Mouse (Mus musculus): ENCODE measurements around the gene Rabgef1. TPM values are rescaled to one million over a fixed set of nuclear protein-coding genes. Genes with fewer than 3 reads are reported as not detected.

Gene Rabgef1
- total and polyA plus RNA-seq, 3 experiments, result 25.8 to 35.1 TPM; not detected in 1

- Histone ChIP-seq H3K27ac (ENCODE audit: control insufficient read depth, low read depth, low read length) (no peak overlapping the region), H3K9me3 (replicated peaks; ENCODE audit: insufficient read depth, low read length) (no peaks in the 10 kb centered on the region), H3K36me3 (ENCODE audit: control insufficient read depth in 1 of 2, insufficient read depth in 2 of 2, low read length in 2 of 2) (peaks cover 0 to 38% of the 10 kb centered on the region in 2 experiments; a peak in 2 of 4 replicates), H3K4me3 (ENCODE audit: control insufficient read depth in 1 of 2, insufficient read depth in 1 of 2, low read depth in 2 of 2, low read length in 2 of 2) (no peak overlapping the region), H3K9ac (ENCODE audit: control insufficient read depth, low read depth, low read length, poor library complexity, severe bottlenecking) (no peak overlapping the region), H3K79me2 (ENCODE audit: control insufficient read depth, insufficient read depth, low read length, poor library complexity) (no peaks in the 10 kb centered on the region), H3K4me1 (ENCODE audit: control insufficient read depth in 1 of 2, insufficient read depth in 2 of 2, low read length in 2 of 2) (no peaks in the 10 kb centered on the region; a peak in 1 of 4 replicates), H3K27me3 (ENCODE audit: control insufficient read depth in 1 of 2, insufficient read depth in 2 of 2, low read length in 2 of 2) (no peaks in the 10 kb centered on the region)
- TF ChIP-seq NELFE (IDR thresholded peaks at IDR 0.05; ENCODE audit: low read depth, low read length) (no peak), GATA1 (IDR thresholded peaks at IDR 0.05; ENCODE audit: low read depth, low read length) (no peak), ZC3H11A (IDR thresholded peaks at IDR 0.05; ENCODE audit: low read depth, low read length) (no peak), CHD1 (IDR thresholded peaks at IDR 0.05; ENCODE audit: low read depth, low read length) (no peak), BHLHE40 (IDR thresholded peaks at IDR 0.05; ENCODE audit: borderline replicate concordance, low read depth, low read length) (no peak), KAT2A (conservative IDR thresholded peaks at IDR 0.05; ENCODE audit: low read depth, low read length) (no peak), POLR2A (IDR thresholded peaks at IDR 0.05; ENCODE audit: control insufficient read depth in 1 of 2, insufficient read depth in 1 of 2, low read depth in 1 of 2, low read length in 2 of 2, poor library complexity in 1 of 2) (no peak), ELF1 (IDR thresholded peaks at IDR 0.05; ENCODE audit: low read depth, low read length) (no peak), EP300 (IDR thresholded peaks at IDR 0.05; ENCODE audit: low read depth in 1 of 2, low read length in 2 of 2) (no peak), ZMIZ1 (IDR thresholded peaks at IDR 0.05; ENCODE audit: low read depth, low read length) (no peak)
- DNase-seq (ENCODE audit: low read depth, low spot score), result no peak
Observed at GRCm38 (mm10) chr5:130193760-130194159, 22.2 kb downstream of the Rabgef1 start.

GRCm38 (mm10) chr5:130196307-130196706 is 24.7 kb downstream of the Rabgef1 start:
- H3K4me1 ChIP-seq (ENCODE audit: control insufficient read depth in 1 of 2, insufficient read depth in 2 of 2, low read length in 2 of 2), result no peaks in the 10 kb centered on the region; a peak in 1 of 4 replicates
- DNase-seq (ENCODE audit: low read depth, low spot score), result no peak
- no peaks in the 10 kb centered on the region for H3K79me2 ChIP-seq (ENCODE audit: control insufficient read depth, insufficient read depth, low read length, poor library complexity)
- no peak overlapping the region for H3K27ac ChIP-seq (ENCODE audit: control insufficient read depth, low read depth, low read length)
- peaks cover 0 to 38% of the 10 kb centered on the region in 2 experiments; a peak in 2 of 4 replicates for H3K36me3 ChIP-seq (ENCODE audit: control insufficient read depth in 1 of 2, insufficient read depth in 2 of 2, low read length in 2 of 2)
- no peaks in the 10 kb centered on the region for H3K27me3 ChIP-seq (ENCODE audit: control insufficient read depth in 1 of 2, insufficient read depth in 2 of 2, low read length in 2 of 2)
- H3K9me3 ChIP-seq (replicated peaks; ENCODE audit: insufficient read depth, low read length), result no peaks in the 10 kb centered on the region
- H3K9ac ChIP-seq (ENCODE audit: control insufficient read depth, low read depth, low read length, poor library complexity, severe bottlenecking), result no peak overlapping the region
- H3K4me3 ChIP-seq (ENCODE audit: control insufficient read depth in 1 of 2, insufficient read depth in 1 of 2, low read depth in 2 of 2, low read length in 2 of 2), result no peak overlapping the region
- TF ChIP-seq KAT2A (conservative IDR thresholded peaks at IDR 0.05; ENCODE audit: low read depth, low read length), result no peak

DNA sequence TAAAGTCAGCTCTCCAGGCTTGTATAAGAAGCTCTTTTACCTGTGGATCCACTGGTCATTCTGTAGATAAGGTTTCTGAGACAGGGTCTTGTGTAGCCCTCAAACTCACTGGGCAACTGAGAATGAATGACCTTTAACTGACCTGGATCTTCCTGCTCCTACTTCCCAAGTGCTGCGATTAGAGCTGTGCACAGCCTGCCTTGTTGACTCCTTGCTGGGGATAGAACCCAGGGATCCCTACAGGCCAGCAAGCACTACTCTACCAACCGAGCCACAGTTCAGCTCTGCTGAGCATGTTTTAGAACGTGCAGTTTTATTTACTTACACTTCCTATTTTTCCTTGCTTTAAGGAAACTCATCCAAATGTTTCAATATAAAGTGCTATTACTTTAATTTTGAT is 25.9 kb downstream of the Rabgef1 start:
- no peak overlapping the region for H3K27ac ChIP-seq (ENCODE audit: control insufficient read depth, low read depth, low read length)
- H3K36me3 ChIP-seq (ENCODE audit: control insufficient read depth in 1 of 2, insufficient read depth in 2 of 2, low read length in 2 of 2), result peaks cover 0 to 40% of the 10 kb centered on the region in 2 experiments; a peak in 2 of 4 replicates
- no peak overlapping the region for H3K4me3 ChIP-seq (ENCODE audit: control insufficient read depth in 1 of 2, insufficient read depth in 1 of 2, low read depth in 2 of 2, low read length in 2 of 2)
- no peaks in the 10 kb centered on the region; a peak in 1 of 4 replicates for H3K4me1 ChIP-seq (ENCODE audit: control insufficient read depth in 1 of 2, insufficient read depth in 2 of 2, low read length in 2 of 2)
- H3K27me3 ChIP-seq (ENCODE audit: control insufficient read depth in 1 of 2, insufficient read depth in 2 of 2, low read length in 2 of 2), result no peaks in the 10 kb centered on the region
- no peaks in the 10 kb centered on the region for H3K9me3 ChIP-seq (replicated peaks; ENCODE audit: insufficient read depth, low read length)
- TF ChIP-seq ZC3H11A (IDR thresholded peaks at IDR 0.05; ENCODE audit: low read depth, low read length) (no peak), SIN3A (IDR thresholded peaks at IDR 0.05; ENCODE audit: low read length) (no peak), USF1 (IDR thresholded peaks at IDR 0.05; ENCODE audit: low read depth, low read length) (no peak), EP300 (IDR thresholded peaks at IDR 0.05; ENCODE audit: low read depth in 1 of 2, low read length in 2 of 2) (no peak), TAL1 (IDR thresholded peaks at IDR 0.05; ENCODE audit: low read length) (no peak), MYB (IDR thresholded peaks at IDR 0.05; ENCODE audit: low read depth, low read length) (no peak), POLR2AphosphoS2 (IDR thresholded peaks at IDR 0.05; ENCODE audit: low read length) (no peak), ELF1 (IDR thresholded peaks at IDR 0.05; ENCODE audit: low read depth, low read length) (no peak)
- no peak overlapping the region for H3K9ac ChIP-seq (ENCODE audit: control insufficient read depth, low read depth, low read length, poor library complexity, severe bottlenecking)
- no peak for DNase-seq (ENCODE audit: low read depth, low spot score)
- no peaks in the 10 kb centered on the region for H3K79me2 ChIP-seq (ENCODE audit: control insufficient read depth, insufficient read depth, low read length, poor library complexity)

Data from MEL (cell line).